Mouse (Mus musculus) limb, embryonic 10.5 days (tissue): ENCODE measurements around the gene Gm8298. TPM values are rescaled to one million over a fixed set of nuclear protein-coding genes. Genes with fewer than 3 reads are reported as not detected.
"Not testable (repeated sequence)": the region's sequence is repeated elsewhere in the genome, so short reads cannot be mapped to it uniquely, and the experiment has no call there.

ENCODE experiments used
- DNase-seq: peaks from one replicate; pipeline ENCODE4 v3.0.0-alpha.2; 2017; ENCODE audit warnings: low spot score
- H3K27ac ChIP-seq: fragments of 300-500 bp; sonication (generic); 2 replicates; pipeline ENCODE4 v1.5.1; 2016; ENCODE audit warnings: mild to moderate bottlenecking
- H3K27me3 ChIP-seq: fragments of 300-500 bp; sonication (generic); 2 replicates; pipeline ENCODE4 v1.6.1; 2016; ENCODE audit warnings: low read depth, mild to moderate bottlenecking; ENCODE audit not compliant: poor library complexity, severe bottlenecking
- H3K36me3 ChIP-seq: fragments of 300-500 bp; sonication (generic); 2 replicates; pipeline ENCODE4 v1.6.1; 2016; ENCODE audit warnings: mild to moderate bottlenecking, moderate library complexity
- H3K4me1 ChIP-seq: fragments of 300-500 bp; sonication (generic); 2 replicates; pipeline ENCODE4 v1.6.1; 2016
- H3K4me3 ChIP-seq: fragments of 300-500 bp; sonication (generic); 2 replicates; pipeline ENCODE4 v1.5.1; 2016; ENCODE audit warnings: mild to moderate bottlenecking, moderate library complexity
- H3K9me3 ChIP-seq: fragments of 300-500 bp; sonication (generic); replicated peaks from 2 replicates; pipeline ENCODE4 v1.6.1; 2016; ENCODE audit warnings: mild to moderate bottlenecking
- WGBS: fragments of 180-500 bp; shearing (Covaris S2); methylation state at CpG from one replicate; pipeline ENCODE4 v1.1.7; 2016; 5-methylcytosine and 5-hydroxymethylcytosine counted together
- polyA plus RNA-seq: library from polyadenylated mRNA; unstranded; fragments of >200 nt; fragmentation: Nextera tagmentation; extraction: Ambion mirVana; gene quantifications from 2 replicates; pipeline ENCODE4 v1.2.1, GENCODE M21; 2016

Gm8298 gene
- polyA plus RNA-seq = not detected in 2 replicates

GRCm38 (mm10) chr3:59860751-59861150 is at the start of gene Gm8298:
TSS of gene Gm8298 (plus strand) at chr3:59861051.
- Histone ChIP-seq H3K4me3 (no peak within 1 kb of the TSS), H3K9me3 (no peaks in the 10 kb centered on the region), H3K4me1 (no peaks in the 10 kb centered on the region), H3K27ac (no peak within 1 kb of the TSS), H3K27me3 (no peaks in the 10 kb centered on the region), H3K36me3 (no peaks in the 10 kb centered on the region)
- WGBS = 96% methylated on average over 2 of the region's 2 CpGs
- DNase-seq = no peak

- Histone ChIP-seq H3K4me1 (no peaks in the 10 kb centered on the region), H3K4me3 (no peak overlapping the region), H3K27ac (no peak overlapping the region), H3K36me3 (no peaks in the 10 kb centered on the region), H3K27me3 (no peaks in the 10 kb centered on the region), H3K9me3 (no peaks in the 10 kb centered on the region)
- no peak for DNase-seq
These were observed 47.7 kb upstream of the Gm8298 start for GRCm38 (mm10) chr3:59813169-59813568.

- Histone ChIP-seq H3K4me1 (no peaks in the 10 kb centered on the region), H3K27me3 (no peaks in the 10 kb centered on the region), H3K9me3 (no peaks in the 10 kb centered on the region), H3K27ac (no peak overlapping the region), H3K36me3 (no peaks in the 10 kb centered on the region), H3K4me3 (no peak overlapping the region)
- 26% methylated on average over 2 of the region's 2 CpGs for WGBS
- peak; percentile 37 for DNase-seq
These were observed 9.9 kb downstream of the Gm8298 start for GRCm38 (mm10) chr3:59870765-59871164.

- not testable (repeated sequence) for H3K27ac ChIP-seq, H3K4me3 ChIP-seq, H3K9me3 ChIP-seq, H3K4me1 ChIP-seq, H3K36me3 ChIP-seq, DNase-seq, H3K27me3 ChIP-seq
- WGBS = 60% methylated on average over 1 of the region's 1 CpGs
These were observed 16.8 kb downstream of the Gm8298 start for GRCm38 (mm10) chr3:59877601-59878000.

GRCm38 (mm10) chr3:59879801-59880554 is 19.1 kb downstream of the Gm8298 start:
- 86% methylated on average over 7 of the region's 7 CpGs for WGBS

GRCm38 (mm10) chr3:59893276-59893675 is 32.4 kb downstream of the Gm8298 start:
- WGBS = 86% methylated on average over 2 of the region's 2 CpGs

More at GRCm38 (mm10) chr3:59879801-59880554, 19.1 kb downstream of the Gm8298 start:
- not testable (repeated sequence) for H3K27ac ChIP-seq, H3K9me3 ChIP-seq, H3K27me3 ChIP-seq, H3K4me3 ChIP-seq, H3K36me3 ChIP-seq, DNase-seq, H3K4me1 ChIP-seq

GRCm38 (mm10) chr3:59924914-59925313 is 64.1 kb downstream of the Gm8298 start, which contains the start of gene C130079G13Rik:
TSS of gene C130079G13Rik (plus strand) at chr3:59925214.
- no peaks in the 10 kb centered on the region for H3K4me1 ChIP-seq
- DNase-seq = no peak
- H3K27ac ChIP-seq = no peak within 1 kb of the TSS
- H3K27me3 ChIP-seq = no peaks in the 10 kb centered on the region
- H3K36me3 ChIP-seq = no peaks in the 10 kb centered on the region
- H3K9me3 ChIP-seq = no peaks in the 10 kb centered on the region
- no peak within 1 kb of the TSS for H3K4me3 ChIP-seq
- 97% methylated on average over 2 of the region's 2 CpGs for WGBS

More at GRCm38 (mm10) chr3:59893276-59893675, 32.4 kb downstream of the Gm8298 start:
- Histone ChIP-seq H3K36me3 (no peaks in the 10 kb centered on the region), H3K9me3 (no peaks in the 10 kb centered on the region), H3K27me3 (no peaks in the 10 kb centered on the region), H3K27ac (no peak overlapping the region), H3K4me3 (no peak overlapping the region), H3K4me1 (no peaks in the 10 kb centered on the region)
- DNase-seq = no peak

Other genes with a start within 250 kb of the Gm8298 start
- not detected in 2 replicates for gene Gm5538, start 131.3 kb upstream of the Gm8298 start, polyA plus RNA-seq
- gene C130079G13Rik, start 64.2 kb downstream of the Gm8298 start, polyA plus RNA-seq = not detected in 2 replicates
- not detected in 2 replicates for gene Aadacl2, start 145.7 kb downstream of the Gm8298 start, polyA plus RNA-seq
- gene Aadac, start 164.7 kb downstream of the Gm8298 start, polyA plus RNA-seq = not detected in 2 replicates
- not detected in 2 replicates for gene Sucnr1, start 220.8 kb downstream of the Gm8298 start, polyA plus RNA-seq